Mouse (Mus musculus): ENCODE measurements around the gene Car14.

- TF ChIP-seq POLR2A (IDR thresholded peaks at IDR 0.05; ENCODE audit: extremely low read depth, insufficient read depth, low read length), result no peak
- TF ChIP-seq CTCF (IDR thresholded peaks at IDR 0.05; ENCODE audit: extremely low read depth, insufficient read depth, low read length), result no peak
Measured at GRCm38 (mm10) chr3:95934448-95934847, 30.0 kb upstream of the Car14 start.
